Mouse (Mus musculus) myocyte (in vitro differentiated cells): ENCODE results near the gene Ppox.
A peak's percentile ranks its signal among the peaks of the same experiment; 100 is the strongest.

Source experiments
- MAX ChIP-seq: IDR thresholded peaks from one replicate; pipeline ENCODE4 v1.6.1; 2011; ENCODE audit warnings: low read depth, mild to moderate bottlenecking, control low read depth
- POLR2A ChIP-seq: IDR thresholded peaks from one replicate; pipeline ENCODE4 v1.6.1; 2011; ENCODE audit warnings: low read depth, mild to moderate bottlenecking, control low read depth, moderate library complexity; ENCODE audit not compliant: insufficient read length
- POLR2AphosphoS2 ChIP-seq: IDR thresholded peaks from one replicate; pipeline ENCODE4 v1.6.1; 2011; ENCODE audit warnings: low read depth, control low read depth; ENCODE audit not compliant: insufficient read length

- TF ChIP-seq POLR2A (peak; percentile 68), POLR2AphosphoS2 (peak; percentile 78), MAX (no peak)
These were observed 30.9 kb downstream of the Ppox start, which contains the start of gene Adamts4 for GRCm38 (mm10) chr1:171249913-171250600.
